Mouse (Mus musculus) liver, postnatal 0 days (tissue): ENCODE measurements at regions not wholly inside any gene's neighbourhood (a gene's known extent, or its start where the extent isn't known, plus 50 kb on each side); places are given as distances from the start of the nearest gene placed in this dataset.

ENCODE experiments used
- CTCF ChIP-seq: sonication (generic); IDR thresholded peaks from 2 replicates; pipeline ENCODE4 v1.5.1; 2016; ENCODE audit warnings: antibody characterized with exemption, low read depth
- EP300 ChIP-seq: IDR thresholded peaks from 2 replicates; pipeline ENCODE4 v1.6.1; 2016; ENCODE audit warnings: antibody characterized with exemption, low read depth, mild to moderate bottlenecking

- TF ChIP-seq CTCF (no peak), EP300 (no peak)
Measured at GRCm38 (mm10) chr5:17262126-17262525, 110.9 kb upstream of the Speer4f2 start.
